Mouse (Mus musculus) lung, postnatal 25 days (tissue): Measurements from ENCODE around the gene Rarb.

ENCODE experiments used
- DNase-seq: peaks from one replicate; pipeline ENCODE4 v3.0.0; 2022; ENCODE audit warnings: low spot score

The Rarb gene

GRCm38 (mm10) chr14:16434396-16435171 is 384.4 kb downstream of the Rarb start:
- DNase-seq = peak; percentile 64

GRCm38 (mm10) chr14:16433206-16433605 is 385.8 kb downstream of the Rarb start:
- no peak for DNase-seq

GRCm38 (mm10) chr14:16432550-16432949 is 386.4 kb downstream of the Rarb start:
- no peak for DNase-seq

DNA sequence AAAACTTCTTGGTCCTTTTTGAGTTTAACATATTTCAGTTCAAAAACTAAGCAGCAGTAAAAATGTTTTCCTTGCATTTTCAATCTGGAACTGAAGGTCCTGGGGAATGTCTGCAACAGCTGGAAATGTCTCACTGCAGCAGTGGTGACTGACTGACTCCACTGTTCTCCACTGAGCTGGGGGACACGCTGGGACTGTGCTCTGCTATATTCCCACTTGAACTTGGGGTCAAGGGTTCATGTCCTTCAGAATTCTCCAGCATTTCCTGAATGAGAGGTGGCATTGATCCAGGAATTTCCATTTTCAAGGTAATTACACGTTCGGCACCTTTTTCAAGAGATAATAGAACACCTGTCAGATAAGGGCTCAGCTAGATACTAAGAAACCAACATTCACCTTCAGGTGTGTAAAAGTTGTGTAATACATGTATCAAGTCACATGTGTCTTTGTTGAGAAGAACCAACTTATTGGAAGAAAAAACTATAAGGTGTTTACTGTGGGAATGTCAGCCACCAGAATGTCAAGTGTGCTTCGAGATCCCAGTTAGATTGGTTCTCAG is 386.9 kb downstream of the Rarb start:
- peak; percentile 12 for DNase-seq

GRCm38 (mm10) chr14:16427569-16427968 is 391.4 kb downstream of the Rarb start:
- no peak for DNase-seq

DNA sequence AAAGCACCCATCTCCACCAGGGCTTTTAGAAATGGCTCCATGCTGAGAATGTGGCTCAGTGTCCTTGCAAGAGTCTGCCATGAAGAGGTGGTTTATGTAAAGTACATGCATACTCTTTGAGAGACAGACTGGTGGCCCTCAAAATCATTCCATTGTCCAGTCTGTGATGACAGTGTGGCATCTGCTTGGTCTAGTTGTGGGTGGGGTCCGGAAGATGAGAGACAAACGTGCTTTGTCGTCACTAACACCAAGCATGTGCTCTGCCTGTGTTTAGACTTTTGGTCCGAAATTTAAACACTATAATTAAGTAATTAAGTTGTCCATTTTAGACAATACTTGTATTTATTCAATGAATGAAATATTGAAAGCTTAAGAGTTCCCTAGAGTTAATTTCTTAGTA is 404.8 kb downstream of the Rarb start:
- DNase-seq = no peak

- DNase-seq = no peak
These were observed 413.8 kb downstream of the Rarb start for GRCm38 (mm10) chr14:16405187-16405586.

DNA sequence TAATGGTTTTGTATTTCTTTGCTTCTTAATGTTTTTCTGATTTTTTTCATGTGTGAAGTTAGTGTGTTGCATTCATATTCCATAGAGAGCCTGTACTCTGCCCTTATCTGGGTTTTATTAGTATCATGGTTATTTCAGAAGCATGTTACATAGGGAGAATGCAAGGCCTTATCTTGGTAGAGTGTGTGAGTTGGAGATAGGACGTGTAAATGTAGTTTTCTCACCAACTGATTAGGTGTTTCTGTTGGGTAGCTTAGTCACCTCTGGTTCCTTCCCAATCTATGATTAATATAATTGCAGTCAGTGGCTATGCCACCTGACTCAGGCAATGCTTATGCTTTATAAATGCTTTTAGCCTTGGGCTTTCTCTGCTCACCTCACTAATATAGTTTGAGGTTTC is 434.2 kb downstream of the Rarb start:
- DNase-seq = no peak
